Mouse (Mus musculus): ENCODE results near the gene Pigo.

Pigo gene

GRCm38 (mm10) chr4:43037860-43038566 is 12.4 kb upstream of the Pigo start:
- in situ Hi-C loops (cut with MseI, MboI): no loop called here

GRCm38 (mm10) chr4:43036356-43036755 is 10.7 kb upstream of the Pigo start:
- in situ Hi-C loops (cut with MseI, MboI): no loop called here

GRCm38 (mm10) chr4:43035851-43036250 is 10.2 kb upstream of the Pigo start:
- in situ Hi-C loops (cut with MseI, MboI): no loop called here

GRCm38 (mm10) chr4:43033481-43033880 is 7.9 kb upstream of the Pigo start:
- in situ Hi-C loops (cut with MseI, MboI): no loop called here

- in situ Hi-C loops (cut with MseI, MboI): no loop called here
Measured at GRCm38 (mm10) chr4:43032501-43032900, 6.9 kb upstream of the Pigo start.

- in situ Hi-C loops (cut with MseI, MboI): no loop called here
Measured at GRCm38 (mm10) chr4:43031237-43031995, 5.8 kb upstream of the Pigo start, which contains the start of gene Stoml2. Gene Stoml2, minus strand, starts transcription at chr4:43031710.

GRCm38 (mm10) chr4:43030780-43031230 is 5.2 kb upstream of the Pigo start:
- in situ Hi-C loops (cut with MseI, MboI): no loop called here

- in situ Hi-C loops (cut with MseI, MboI): no loop called here
Measured at GRCm38 (mm10) chr4:43030352-43030751, 4.7 kb upstream of the Pigo start.

- in situ Hi-C loops (cut with MseI, MboI): no loop called here
Measured at GRCm38 (mm10) chr4:43029749-43030148, 4.1 kb upstream of the Pigo start.

- in situ Hi-C loops (cut with MseI, MboI): no loop called here
Measured at GRCm38 (mm10) chr4:43029121-43029520, 3.5 kb upstream of the Pigo start.

- in situ Hi-C loops (cut with MseI, MboI): no loop called here
Measured at GRCm38 (mm10) chr4:43024673-43025072, 946 bp downstream of the Pigo start.

GRCm38 (mm10) chr4:43021341-43021740 is 4.3 kb downstream of the Pigo start:
- in situ Hi-C loops (cut with MseI, MboI): no loop called here

- in situ Hi-C loops (cut with MseI, MboI): no loop called here
Measured at GRCm38 (mm10) chr4:43020876-43021275, 4.7 kb downstream of the Pigo start.

- in situ Hi-C loops (cut with MseI, MboI): no loop called here
Measured at GRCm38 (mm10) chr4:43019641-43020465, 5.8 kb downstream of the Pigo start.

GRCm38 (mm10) chr4:43019176-43019575 is 6.4 kb downstream of the Pigo start:
- in situ Hi-C loops (cut with MseI, MboI): no loop called here

- in situ Hi-C loops (cut with MseI, MboI): no loop called here
Measured at GRCm38 (mm10) chr4:43018156-43018555, 7.5 kb downstream of the Pigo start.

GRCm38 (mm10) chr4:43012091-43012490 is 13.5 kb downstream of the Pigo start:
- in situ Hi-C loops (cut with MseI, MboI): no loop called here

GRCm38 (mm10) chr4:43010161-43011038 is 15.2 kb downstream of the Pigo start, which contains the start of gene Fancg:
Gene Fancg, minus strand, starts transcription at chr4:43010506.
- in situ Hi-C loops (cut with MseI, MboI): no loop called here

- in situ Hi-C loops (cut with MseI, MboI): no loop called here
Measured at GRCm38 (mm10) chr4:43005765-43006164, 19.9 kb downstream of the Pigo start.

- in situ Hi-C loops (cut with MseI, MboI): no loop called here
Measured at GRCm38 (mm10) chr4:43004951-43005350, 20.7 kb downstream of the Pigo start.

All from mouse trophoblast stem cell (cell line).